Mouse (Mus musculus) lung, embryonic 15.5 days (tissue): Measurements from ENCODE around the gene Fat2. TPM values are rescaled to one million over a fixed set of nuclear protein-coding genes. Genes with fewer than 3 reads are reported as not detected.

Experiments
- ATAC-seq: fragments of 200-750 bp; cut with Nextera tagmentation; 2 replicates; pipeline ENCODE4 v1.8.0; 2017; ENCODE audit warnings: moderate number of reproducible peaks, borderline replicate concordance; ENCODE audit not compliant: low FRiP score, low TSS enrichment; ENCODE audit errors: extremely low read depth
- H3K27ac ChIP-seq: fragments of 300-500 bp; sonication (generic); 2 replicates; pipeline ENCODE4 v1.5.1; 2015; ENCODE audit warnings: moderate library complexity, mild to moderate bottlenecking, inconsistent platforms
- H3K27me3 ChIP-seq: fragments of 300-500 bp; sonication (generic); 2 replicates; pipeline ENCODE4 v1.6.1; 2015; ENCODE audit warnings: inconsistent platforms
- H3K36me3 ChIP-seq: fragments of 300-500 bp; sonication (generic); 2 replicates; pipeline ENCODE4 v1.6.1; 2015; ENCODE audit warnings: inconsistent platforms
- H3K4me1 ChIP-seq: fragments of 300-500 bp; sonication (generic); 2 replicates; pipeline ENCODE4 v1.6.1; 2015; ENCODE audit warnings: inconsistent platforms
- H3K4me2 ChIP-seq: fragments of 300-500 bp; sonication (generic); 2 replicates; pipeline ENCODE4 v1.6.1; 2015; ENCODE audit warnings: inconsistent platforms, mild to moderate bottlenecking, moderate library complexity
- H3K4me3 ChIP-seq: fragments of 300-500 bp; sonication (generic); 2 replicates; pipeline ENCODE4 v1.5.1; 2015; ENCODE audit warnings: mild to moderate bottlenecking, inconsistent platforms
- H3K9ac ChIP-seq: fragments of 300-500 bp; sonication (generic); 2 replicates; pipeline ENCODE4 v1.6.1; 2015; ENCODE audit warnings: inconsistent platforms
- H3K9me3 ChIP-seq: fragments of 300-500 bp; sonication (generic); 2 replicates; pipeline ENCODE4 v1.6.1; 2016; ENCODE audit warnings: inconsistent platforms
- WGBS: fragments of 180-500 bp; shearing (Covaris S2); methylation state at CpG from one replicate; pipeline ENCODE4 v1.1.7; 2015; 5-methylcytosine and 5-hydroxymethylcytosine counted together
- polyA plus RNA-seq: library from polyadenylated mRNA; unstranded; fragments of >200 nt; fragmentation: Nextera tagmentation; extraction: Ambion mirVana; gene quantifications from 2 replicates; pipeline ENCODE4 v1.2.1, GENCODE M21; 2015

The Fat2 gene
- polyA plus RNA-seq, 1 experiment from 2014 or later, result 0.41 TPM

- H3K9ac ChIP-seq, result no peak overlapping the region
Observed at GRCm38 (mm10) chr11:55364662-55365061, 28.3 kb upstream of the Fat2 start.

GRCm38 (mm10) chr11:55358094-55358783 lies 21.9 kb upstream of the Fat2 start:
- 37% methylated on average over 15 of the region's 15 CpGs for WGBS
- Histone ChIP-seq H3K36me3 (no peaks in the 10 kb centered on the region), H3K4me3 (peak overlapping the region; percentile 12; the same call in 1 of the 2 replicates), H3K9ac (no peak overlapping the region), H3K9me3 (no peaks in the 10 kb centered on the region), H3K27ac (peak overlapping the region; percentile 19; the same call in 1 of the 2 replicates), H3K4me2 (peak overlapping the region; percentile 40), H3K4me1 (peaks cover 8% of the 10 kb centered on the region; the same call in 1 of the 2 replicates), H3K27me3 (no peaks in the 10 kb centered on the region)
- peak; percentile 67; the same call in 1 of the 2 replicates for ATAC-seq

More at GRCm38 (mm10) chr11:55364662-55365061, 28.3 kb upstream of the Fat2 start:
- no peak overlapping the region for H3K27ac ChIP-seq
- WGBS, result 80% methylated on average over 3 of the region's 3 CpGs
- no peak overlapping the region for H3K4me2 ChIP-seq
- no peaks in the 10 kb centered on the region for H3K9me3 ChIP-seq
- no peak for ATAC-seq
- H3K36me3 ChIP-seq, result no peaks in the 10 kb centered on the region
- H3K4me1 ChIP-seq, result peaks cover 11% of the 10 kb centered on the region; the same call in 1 of the 2 replicates
- no peak overlapping the region for H3K4me3 ChIP-seq
- H3K27me3 ChIP-seq, result no peaks in the 10 kb centered on the region

- ATAC-seq, result no peak
- Histone ChIP-seq H3K4me1 (peaks cover 8% of the 10 kb centered on the region; the same call in 1 of the 2 replicates), H3K9ac (no peak overlapping the region), H3K27me3 (no peaks in the 10 kb centered on the region), H3K36me3 (no peaks in the 10 kb centered on the region), H3K4me2 (no peak overlapping the region), H3K4me3 (no peak overlapping the region), H3K9me3 (no peaks in the 10 kb centered on the region), H3K27ac (no peak overlapping the region)
- WGBS, result 90% methylated on average over 2 of the region's 2 CpGs
Observed at GRCm38 (mm10) chr11:55356846-55357245, 20.5 kb upstream of the Fat2 start.

GRCm38 (mm10) chr11:55341961-55342371 lies 5.6 kb upstream of the Fat2 start:
- H3K4me1 ChIP-seq, result peaks cover 4% of the 10 kb centered on the region; the same call in 1 of the 2 replicates
- H3K9me3 ChIP-seq, result no peaks in the 10 kb centered on the region
- no peaks in the 10 kb centered on the region for H3K27me3 ChIP-seq
- H3K9ac ChIP-seq, result no peak overlapping the region
- no peaks in the 10 kb centered on the region for H3K36me3 ChIP-seq
- peak; percentile 60; the same call in 1 of the 2 replicates for ATAC-seq
- H3K4me3 ChIP-seq, result no peak overlapping the region
- 38% methylated on average over 11 of the region's 11 CpGs for WGBS
- no peak overlapping the region for H3K27ac ChIP-seq
- no peak overlapping the region for H3K4me2 ChIP-seq

GRCm38 (mm10) chr11:55340789-55341188 lies 4.4 kb upstream of the Fat2 start:
- WGBS, result 78% methylated on average over 2 of the region's 2 CpGs
- Histone ChIP-seq H3K4me1 (peaks cover 4% of the 10 kb centered on the region; the same call in 1 of the 2 replicates), H3K9me3 (no peaks in the 10 kb centered on the region), H3K9ac (no peak overlapping the region), H3K36me3 (no peaks in the 10 kb centered on the region), H3K4me3 (no peak overlapping the region), H3K27me3 (no peaks in the 10 kb centered on the region), H3K27ac (no peak overlapping the region), H3K4me2 (no peak overlapping the region)
- ATAC-seq, result no peak

- H3K4me1 ChIP-seq, result peaks cover 4% of the 10 kb centered on the region; the same call in 1 of the 2 replicates
- H3K27ac ChIP-seq, result no peak overlapping the region
- ATAC-seq, result no peak
- no peaks in the 10 kb centered on the region for H3K9me3 ChIP-seq
- no peaks in the 10 kb centered on the region for H3K27me3 ChIP-seq
- no peak overlapping the region for H3K4me2 ChIP-seq
- H3K4me3 ChIP-seq, result no peak overlapping the region
- 43% methylated on average over 5 of the region's 5 CpGs for WGBS
- no peak overlapping the region for H3K9ac ChIP-seq
- no peaks in the 10 kb centered on the region for H3K36me3 ChIP-seq
Observed at GRCm38 (mm10) chr11:55337032-55337769, 837 bp upstream of the Fat2 start.

GRCm38 (mm10) chr11:55335314-55336076 lies 869 bp downstream of the Fat2 start:
- 80% methylated on average over 14 of the region's 14 CpGs for WGBS
- Histone ChIP-seq H3K9ac (no peak overlapping the region), H3K27ac (no peak overlapping the region), H3K4me3 (no peak overlapping the region), H3K4me2 (no peak overlapping the region), H3K27me3 (no peaks in the 10 kb centered on the region), H3K9me3 (no peaks in the 10 kb centered on the region), H3K36me3 (no peaks in the 10 kb centered on the region), H3K4me1 (peaks cover 3% of the 10 kb centered on the region)
- no peak for ATAC-seq

- ATAC-seq, result no peak
- no peak overlapping the region for H3K4me2 ChIP-seq
- H3K4me1 ChIP-seq, result peaks cover 13% of the 10 kb centered on the region
- no peaks in the 10 kb centered on the region for H3K27me3 ChIP-seq
- H3K9me3 ChIP-seq, result no peaks in the 10 kb centered on the region
- no peak overlapping the region for H3K27ac ChIP-seq
- no peak overlapping the region for H3K9ac ChIP-seq
- WGBS, result 77% methylated on average over 4 of the region's 4 CpGs
- no peaks in the 10 kb centered on the region for H3K36me3 ChIP-seq
- no peak overlapping the region for H3K4me3 ChIP-seq
Observed at GRCm38 (mm10) chr11:55334545-55334944, 1.8 kb downstream of the Fat2 start.

GRCm38 (mm10) chr11:55334063-55334462 lies 2.3 kb downstream of the Fat2 start:
- Histone ChIP-seq H3K4me1 (peaks cover 14% of the 10 kb centered on the region), H3K27ac (no peak overlapping the region), H3K9ac (no peak overlapping the region), H3K4me3 (no peak overlapping the region), H3K9me3 (no peaks in the 10 kb centered on the region), H3K4me2 (no peak overlapping the region), H3K27me3 (no peaks in the 10 kb centered on the region), H3K36me3 (no peaks in the 10 kb centered on the region)
- ATAC-seq, result no peak
- 80% methylated on average over 6 of the region's 6 CpGs for WGBS

- H3K4me1 ChIP-seq, result peaks cover 24% of the 10 kb centered on the region
- no peak overlapping the region for H3K4me2 ChIP-seq
- H3K4me3 ChIP-seq, result no peak overlapping the region
- 43% methylated on average over 16 of the region's 16 CpGs for whole genome bisulfite sequencing
- no peaks in the 10 kb centered on the region for H3K27me3 ChIP-seq
- H3K27ac ChIP-seq, result peak overlapping the region; percentile 58; the same call in 1 of the 2 replicates
- H3K9me3 ChIP-seq, result no peaks in the 10 kb centered on the region
- H3K36me3 ChIP-seq, result no peaks in the 10 kb centered on the region
- H3K9ac ChIP-seq, result no peak overlapping the region
- ATAC-seq, result 0 out of 2 replicates have a peak, but pooled peaks have one; percentile 21
Observed at GRCm38 (mm10) chr11:55329868-55330772, 6.2 kb downstream of the Fat2 start.
